10 mouse cellular contexts compared by ENCODE assay signal in genomic region chr6:85369181-85369860, GRCm38 (mm10). TPM values are rescaled to one million over a fixed set of nuclear protein-coding genes. Genes with fewer than 3 reads are reported as not detected.
DNase-seq lines count a peak whose midpoint lies in the region; ATAC-seq and TF ChIP-seq lines count a peak whose summit lies in the region.
"Had no signal": no experiment of that assay in that cellular context is flagged by ENCODE, and none has a peak within 500 bp of the region (broad histone marks: within the 10 kb centered on the region; RNA-seq: fewer than 3 reads in every experiment).

No protein-coding gene starts in this region.

- H3K9me3 ChIP-seq in hindbrain, postnatal 0 days (ENCODE audit: low read length): no peaks in the 10 kb centered on the region
- H3K9me3 ChIP-seq in hindbrain, embryonic 11.5 days (ENCODE audit: control insufficient read depth, low read length): no peaks in the 10 kb centered on the region
- H3K9me3 ChIP-seq in hindbrain, embryonic 10.5 days: no peaks in the 10 kb centered on the region

- H3K27ac ChIP-seq in hindbrain, postnatal 0 days: 0 out of 2 replicates have a peak overlapping the region, but pooled peaks have one; percentile 27
- H3K27ac ChIP-seq in hindbrain, embryonic 11.5 days (ENCODE audit: low read depth, low read length): no peak overlapping the region
- H3K27ac ChIP-seq in hindbrain, embryonic 10.5 days: no peak overlapping the region

- H3K4me2 ChIP-seq in hindbrain, postnatal 0 days (ENCODE audit: low read depth, low read length): no peak overlapping the region
- no peak overlapping the region for H3K4me2 ChIP-seq in hindbrain, embryonic 11.5 days (replicated peaks; ENCODE audit: low read depth, low read length)

- no peak for ATAC-seq in hindbrain, postnatal 0 days
- no peak for ATAC-seq in hindbrain, embryonic 11.5 days (ENCODE audit: low FRiP score)
- peak; percentile 76 for ATAC-seq in granulocyte monocyte progenitor cell, adult 5-6 weeks (replicated peaks; ENCODE audit: poor library complexity, severe bottlenecking)

- no peak for TF ChIP-seq CTCF in hindbrain, postnatal 0 days (IDR thresholded peaks at IDR 0.05; ENCODE audit: low read depth)

- no peaks in the 10 kb centered on the region for H3K36me3 ChIP-seq in hindbrain, postnatal 0 days (ENCODE audit: insufficient read depth, low read length)
- no peaks in the 10 kb centered on the region for H3K36me3 ChIP-seq in hindbrain, embryonic 11.5 days (ENCODE audit: control insufficient read depth, insufficient read depth, low read length)
- no peaks in the 10 kb centered on the region for H3K36me3 ChIP-seq in hindbrain, embryonic 10.5 days

- peaks cover 35% of the 10 kb centered on the region for H3K4me1 ChIP-seq in hindbrain, postnatal 0 days (ENCODE audit: insufficient read depth, low read length)
- H3K4me1 ChIP-seq in hindbrain, embryonic 11.5 days (replicated peaks; ENCODE audit: control insufficient read depth, insufficient read depth, low read length): peaks cover 3% of the 10 kb centered on the region; the same call in 1 of the 2 replicates
- peaks cover 14% of the 10 kb centered on the region for H3K4me1 ChIP-seq in hindbrain, embryonic 10.5 days (replicated peaks)

- no peak overlapping the region for H3K9ac ChIP-seq in hindbrain, postnatal 0 days (replicated peaks; ENCODE audit: low read length)
- no peak overlapping the region for H3K9ac ChIP-seq in hindbrain, embryonic 11.5 days (ENCODE audit: low read depth, low read length)

- no peaks in the 10 kb centered on the region for H3K27me3 ChIP-seq in hindbrain, postnatal 0 days (ENCODE audit: insufficient read depth, low read length)
- peaks cover 2% of the 10 kb centered on the region; the same call in 1 of the 2 replicates for H3K27me3 ChIP-seq in hindbrain, embryonic 11.5 days (ENCODE audit: control insufficient read depth, insufficient read depth, low read length)
- peaks cover 40% of the 10 kb centered on the region for H3K27me3 ChIP-seq in hindbrain, embryonic 10.5 days (ENCODE audit: insufficient read depth, poor library complexity, severe bottlenecking)

- no peak overlapping the region for H3K4me3 ChIP-seq in hindbrain, postnatal 0 days (ENCODE audit: low read length)
- H3K4me3 ChIP-seq in hindbrain, embryonic 11.5 days (ENCODE audit: low read depth, low read length): no peak overlapping the region
- H3K4me3 ChIP-seq in hindbrain, embryonic 10.5 days: no peak overlapping the region
- H3K4me3 ChIP-seq: erythroblast, embryonic 14.5 days had no signal

- DNase-seq in hindbrain, postnatal 0 days (ENCODE audit: low spot score): peak; percentile 22
- no peak for DNase-seq in hindbrain, embryonic 11.5 days (ENCODE audit: low spot score)
- peak; percentile 67 for DNase-seq in MN1 (ENCODE audit: low spot score)
- DNase-seq in kidney, adult 9 months: peak; percentile 76
- peak; percentile 41 to 44 for DNase-seq in monocyte, adult 2 months (ENCODE audit: low read depth in 1 of 2, low spot score in 2 of 2)
- DNase-seq in hindbrain, embryonic 10.5 days (ENCODE audit: low spot score): no peak
- no peak for DNase-seq in left cerebral cortex, adult 18-20 months (ENCODE audit: low spot score in 2 of 2)

- WGBS in hindbrain, postnatal 0 days: 72% methylated on average over 5 of the region's 5 CpGs
- 81% methylated on average over 5 of the region's 5 CpGs for WGBS in hindbrain, embryonic 11.5 days
- 82% methylated on average over 5 of the region's 5 CpGs for WGBS in hindbrain, embryonic 10.5 days

RNA-seq across cellular contexts. Expression of gene Rab11fip5, which starts 5.1 kb away (rescaled TPM):
- 62.6 and 66.5 TPM in 2 replicates for total RNA-seq in hindbrain, postnatal 0 days (2014; rRNA removed)
- polyA plus RNA-seq in hindbrain, postnatal 0 days (2015; fragmentation: Nextera tagmentation; extraction: Ambion mirVana): 23.4 and 26.7 TPM in 2 replicates
- 4.1 and 4.6 TPM in 2 replicates for polyA plus RNA-seq in hindbrain, embryonic 11.5 days (2014; fragmentation: Nextera tagmentation; extraction: Ambion mirVana)
- 5.4 TPM in 2 replicates for total RNA-seq in granulocyte monocyte progenitor cell, adult 5-6 weeks (2014; fragmentation: Nextera tagmentation)
- total RNA-seq in granulocyte monocyte progenitor cell, adult 5-6 weeks (2017): 3.2 and 3.6 TPM in 2 replicates
- 3.9 and 5.8 TPM in 2 replicates for polyA plus RNA-seq in hindbrain, embryonic 10.5 days (2016; fragmentation: Nextera tagmentation; extraction: Ambion mirVana)
- total RNA-seq in left cerebral cortex, adult 18-20 months (2021): 10 to 100 TPM; 81.7 to 82.1 TPM

RNA-seq across cellular contexts. Expression of gene Sfxn5, which starts 36.1 kb away (rescaled TPM):
- 144 and 151 TPM in 2 replicates for total RNA-seq in hindbrain, postnatal 0 days (2014; rRNA removed)
- 108 and 115 TPM in 2 replicates for polyA plus RNA-seq in hindbrain, postnatal 0 days (2015; fragmentation: Nextera tagmentation; extraction: Ambion mirVana)
- polyA plus RNA-seq in hindbrain, embryonic 11.5 days (2014; fragmentation: Nextera tagmentation; extraction: Ambion mirVana): 5.1 and 6.2 TPM in 2 replicates
- total RNA-seq in granulocyte monocyte progenitor cell, adult 5-6 weeks (2014; fragmentation: Nextera tagmentation): 0.92 and 2.1 TPM in 2 replicates
- 0.93 and 2.0 TPM in 2 replicates for total RNA-seq in granulocyte monocyte progenitor cell, adult 5-6 weeks (2017)
- 8.0 and 9.4 TPM in 2 replicates for polyA plus RNA-seq in hindbrain, embryonic 10.5 days (2016; fragmentation: Nextera tagmentation; extraction: Ambion mirVana)
- 100 to 1,000 TPM; 163 to 164 TPM for total RNA-seq in left cerebral cortex, adult 18-20 months (2021)

RNA-seq across cellular contexts. Expression of gene Noto, which starts 54.4 kb away (rescaled TPM):
- total RNA-seq in hindbrain, postnatal 0 days (2014; rRNA removed): not detected in 2 replicates
- not detected in 2 replicates for polyA plus RNA-seq in hindbrain, postnatal 0 days (2015; fragmentation: Nextera tagmentation; extraction: Ambion mirVana)
- polyA plus RNA-seq in hindbrain, embryonic 11.5 days (2014; fragmentation: Nextera tagmentation; extraction: Ambion mirVana): not detected in 2 replicates
- total RNA-seq in granulocyte monocyte progenitor cell, adult 5-6 weeks (2014; fragmentation: Nextera tagmentation): not detected in 2 replicates
- not detected in 2 replicates for total RNA-seq in granulocyte monocyte progenitor cell, adult 5-6 weeks (2017)
- polyA plus RNA-seq in hindbrain, embryonic 10.5 days (2016; fragmentation: Nextera tagmentation; extraction: Ambion mirVana): not detected in 2 replicates
- total RNA-seq in left cerebral cortex, adult 18-20 months (2021): not detected
- total RNA-seq: CH12.LX had no signal
- polyA plus RNA-seq: erythroblast, embryonic 14.5 days had no signal

Comparison
In these comparisons a context has a peak if more than half of its experiments do, and no peak if none do; other contexts are left out.
1. DNase-seq: peak in hindbrain, postnatal 0 days (single experiment), MN1 (single experiment), kidney, adult 9 months (single experiment) and monocyte, adult 2 months (2 of 2); none in hindbrain, embryonic 11.5 days (single experiment), hindbrain, embryonic 10.5 days (single experiment) and left cerebral cortex, adult 18-20 months (0 of 2).
2. RNA of gene Sfxn5, which starts 36.1 kb away (total RNA-seq): 163 to 164 TPM in left cerebral cortex, adult 18-20 months and 144 to 151 TPM in hindbrain, postnatal 0 days; 0.92 to 2.1 TPM in granulocyte monocyte progenitor cell, adult 5-6 weeks; every median in the first group is over 10 times any median in the second.